Mouse (Mus musculus) liver (tissue): ENCODE measurements at regions not wholly inside any gene's neighbourhood (a gene's known extent, or its start where the extent isn't known, plus 50 kb on each side); places are given as distances from the start of the nearest gene placed in this dataset.

Experiments used
- DNase-seq: peaks from one replicate; pipeline ENCODE4 v3.0.0-alpha.2; 2020; ENCODE audit warnings: mixed read lengths

- DNase-seq = no peak
Observed at GRCm38 (mm10) chr9:69705942-69706341, 54.8 kb downstream of the Foxb1 start.

- DNase-seq = no peak
Observed at GRCm38 (mm10) chr9:69705071-69705470, 55.7 kb downstream of the Foxb1 start.

DNA sequence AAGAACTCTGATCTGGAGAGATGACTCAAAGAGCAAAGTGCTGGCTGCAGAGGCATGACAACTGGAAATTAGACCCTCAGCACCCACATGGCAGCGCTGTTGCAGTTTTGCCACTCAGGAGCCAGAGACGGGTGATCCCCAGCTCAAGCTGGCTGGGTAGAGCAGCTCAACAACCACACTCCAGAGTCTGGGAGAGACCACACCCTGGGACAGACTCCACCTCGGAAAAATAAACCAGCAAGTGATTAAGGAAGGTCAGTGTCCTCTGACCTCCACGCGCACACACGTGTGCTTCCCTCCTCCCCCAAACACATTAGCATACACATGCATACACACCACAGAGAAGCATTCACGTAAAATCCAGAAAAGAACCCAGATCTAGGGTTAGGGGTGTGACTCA, 57.0 kb downstream of the Foxb1 start:
- DNase-seq = no peak

GRCm38 (mm10) chr9:69702156-69702928, 58.4 kb downstream of the Foxb1 start:
- DNase-seq = no peak

DNA sequence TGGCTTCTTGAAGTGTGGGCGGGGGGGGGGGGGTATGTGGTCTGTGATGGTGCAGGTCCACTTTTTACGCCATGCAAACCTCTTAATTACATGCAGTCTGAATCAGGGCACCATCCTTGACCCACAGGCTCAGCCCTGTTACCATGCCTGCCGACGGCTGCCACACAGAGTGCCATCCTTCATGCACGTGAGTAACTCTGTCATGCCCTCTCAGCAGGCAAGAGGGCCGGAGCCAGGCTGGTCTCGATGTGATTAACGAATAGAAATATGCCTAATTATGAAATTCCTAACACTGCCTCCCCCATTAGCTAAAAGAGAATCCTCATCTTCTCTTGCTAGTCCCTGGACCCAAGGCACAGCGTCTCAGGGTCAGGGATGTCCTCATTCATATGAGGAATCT, 60.0 kb downstream of the Foxb1 start:
- no peak for DNase-seq

DNA sequence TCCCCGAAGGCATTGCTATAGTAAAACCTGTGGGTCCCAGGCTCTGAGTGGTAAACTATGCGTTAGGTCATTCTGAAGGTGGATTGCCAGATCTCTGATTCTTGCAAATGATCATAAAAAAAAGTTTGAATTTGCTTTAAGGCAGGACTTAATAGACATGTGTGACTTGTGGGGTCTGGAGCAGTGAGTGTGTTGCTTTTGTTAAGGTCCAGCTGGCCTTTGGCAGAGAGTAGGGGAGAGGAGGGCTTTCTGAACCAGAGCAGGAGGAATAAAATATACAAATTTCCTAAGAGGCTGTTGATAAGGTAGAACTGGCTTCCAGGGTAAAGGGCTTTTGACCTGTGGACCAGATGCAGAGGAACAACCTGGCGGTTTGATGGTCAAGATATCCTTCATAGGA, 69.0 kb downstream of the Foxb1 start:
- DNase-seq = no peak

GRCm38 (mm10) chr9:69687349-69688123, 73.2 kb downstream of the Foxb1 start:
- DNase-seq = no peak

GRCm38 (mm10) chr9:69686766-69687165, 74.0 kb downstream of the Foxb1 start:
- no peak for DNase-seq

DNA sequence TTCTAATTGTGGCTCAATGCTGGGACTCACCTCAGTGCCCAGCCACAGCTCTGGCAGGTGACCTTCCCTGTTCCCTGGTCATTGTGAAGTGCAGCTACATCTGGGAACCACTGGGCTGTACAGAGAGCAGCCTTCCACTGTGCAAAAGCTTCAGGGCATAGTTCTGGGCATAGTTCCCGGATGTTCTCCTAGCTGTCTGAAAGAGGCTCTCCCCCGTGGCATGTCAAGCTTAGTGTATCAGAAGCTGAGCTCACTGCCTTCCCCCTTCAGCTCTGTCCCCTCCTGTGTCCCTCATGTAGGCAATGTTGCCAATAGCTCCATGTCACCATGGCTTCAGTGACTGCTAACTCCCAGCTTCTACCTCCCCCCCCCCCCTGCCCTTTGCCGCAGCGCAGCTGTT, 75.1 kb downstream of the Foxb1 start:
- no peak for DNase-seq

- no peak for DNase-seq
Observed at GRCm38 (mm10) chr9:69681372-69682213, 79.1 kb downstream of the Foxb1 start.

DNA sequence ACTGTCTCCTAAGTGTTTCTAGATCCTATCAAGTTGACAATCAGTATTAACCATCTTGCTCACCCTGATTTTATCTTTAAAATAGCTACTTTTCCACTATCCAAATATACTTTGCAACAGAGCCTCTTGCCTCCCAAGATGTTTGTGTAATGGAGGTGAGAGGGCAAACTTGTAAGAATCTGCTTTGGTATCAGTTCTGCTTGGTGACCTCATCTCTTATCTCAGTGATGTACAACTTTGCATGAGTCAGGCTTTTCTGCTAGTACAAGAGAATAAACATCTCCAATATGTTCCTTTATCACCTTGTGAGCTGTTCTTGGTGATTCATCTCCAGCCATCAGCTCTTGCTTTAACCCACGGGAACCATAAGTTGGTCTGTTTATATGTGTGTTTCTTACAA, 82.1 kb downstream of the Foxb1 start:
- no peak for DNase-seq

DNA sequence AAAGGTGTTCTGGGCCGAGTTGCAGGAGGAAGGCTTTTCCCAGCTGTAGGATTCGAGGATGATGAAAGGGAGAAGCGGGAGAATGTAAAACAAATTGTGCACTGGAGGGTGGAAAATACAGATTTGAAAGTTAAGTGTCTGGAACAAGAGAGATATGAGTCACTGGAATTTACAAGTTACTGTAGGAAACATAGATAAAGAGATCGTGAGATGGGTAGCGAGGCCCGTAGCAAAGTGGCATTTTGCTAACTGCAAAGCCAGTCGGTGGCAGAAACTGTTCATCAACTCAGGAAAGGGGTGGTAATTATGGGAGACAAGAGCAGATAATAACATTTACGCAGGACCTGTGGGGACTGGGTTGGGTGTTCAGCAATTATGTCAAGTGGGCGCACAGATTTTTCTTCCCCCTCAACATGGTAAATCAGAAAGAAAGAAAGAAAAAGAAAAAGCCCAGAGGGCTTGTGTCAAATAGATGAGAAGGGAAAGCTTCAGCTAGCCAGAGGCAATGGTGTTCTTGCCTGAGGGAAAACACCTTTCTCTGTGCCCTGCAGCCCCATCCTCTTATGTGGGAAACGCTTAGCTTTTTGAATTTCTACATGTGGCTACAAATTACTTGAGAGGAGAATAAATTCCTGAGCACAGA, 87.2 kb downstream of the Foxb1 start:
- no peak for DNase-seq

DNA sequence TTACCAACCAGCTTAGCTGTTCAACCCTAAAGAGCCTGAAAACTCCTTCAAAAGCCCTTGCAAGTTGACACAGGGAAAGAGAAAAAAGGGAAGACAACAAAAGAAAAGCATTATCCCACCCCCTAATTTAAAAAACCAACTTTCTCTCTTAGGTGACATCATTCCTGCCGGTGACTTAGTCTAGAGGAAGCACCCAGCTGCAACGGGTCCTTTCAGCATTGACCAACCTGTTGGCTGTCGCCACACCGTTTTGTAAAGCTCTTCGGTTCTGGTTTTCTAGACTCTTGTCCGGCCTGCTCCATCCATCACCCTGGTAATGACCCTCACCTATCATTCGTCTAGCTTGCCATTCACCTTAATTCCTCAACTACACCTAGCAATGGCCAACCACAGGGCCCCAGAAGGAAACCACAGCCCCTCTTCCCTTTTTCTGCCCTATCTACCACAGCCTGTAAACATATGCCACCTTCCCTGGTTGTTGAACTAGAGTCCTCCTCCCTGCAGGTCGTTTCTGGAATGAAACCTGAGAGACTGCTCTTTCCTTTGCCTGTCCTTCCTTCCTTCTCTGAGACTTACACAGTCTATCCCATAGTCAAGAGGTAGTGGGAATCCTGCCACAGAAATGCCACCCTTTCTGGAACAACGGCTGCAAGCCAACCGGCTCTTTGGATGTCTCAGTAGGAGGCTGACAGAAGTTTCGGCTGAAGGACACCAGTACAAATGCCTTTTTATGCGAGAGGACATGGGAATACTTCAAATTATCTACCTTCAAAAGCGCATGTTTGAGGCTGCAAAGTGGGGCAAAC, 87.9 kb downstream of the Foxb1 start:
- DNase-seq = no peak

- no peak for DNase-seq
Observed at GRCm38 (mm10) chr9:69671199-69671598, 89.5 kb downstream of the Foxb1 start.

- DNase-seq = no peak
Observed at GRCm38 (mm10) chr9:69670551-69671044, 90.1 kb downstream of the Foxb1 start.

GRCm38 (mm10) chr9:69669611-69670550, 90.9 kb downstream of the Foxb1 start:
- DNase-seq = no peak

GRCm38 (mm10) chr9:69668475-69669090, 92.2 kb downstream of the Foxb1 start:
- DNase-seq = no peak

DNA sequence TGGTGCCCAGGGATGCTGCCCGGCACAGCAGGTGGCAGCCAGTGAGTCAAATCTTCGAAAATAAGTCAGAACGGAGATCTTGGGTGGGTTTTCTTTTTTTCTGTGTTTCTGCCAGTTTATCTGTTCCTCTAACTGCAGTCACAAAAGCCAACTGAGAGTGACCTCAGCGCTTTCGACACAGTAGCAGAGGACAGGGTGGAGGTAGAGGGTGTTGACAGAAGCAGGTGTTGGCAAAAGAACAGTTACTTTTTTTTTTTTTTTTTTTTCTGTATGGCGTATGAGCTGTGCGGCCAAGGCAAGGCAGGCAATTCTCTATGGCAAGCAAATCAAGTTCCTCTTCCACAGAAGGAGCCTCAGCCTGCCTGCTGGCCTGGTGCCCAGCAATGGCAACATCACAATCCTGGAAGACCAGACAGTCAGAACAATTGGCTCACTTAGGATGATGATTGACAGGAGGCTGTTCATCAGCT, 93.6 kb downstream of the Foxb1 start:
- DNase-seq = no peak

- DNase-seq = no peak
Observed at GRCm38 (mm10) chr9:69664201-69664600, 96.5 kb downstream of the Foxb1 start.

GRCm38 (mm10) chr9:69662394-69662793, 98.3 kb downstream of the Foxb1 start:
- no peak for DNase-seq
